Mouse (Mus musculus): ENCODE measurements around the gene Cfap77. TPM values are rescaled to one million over a fixed set of nuclear protein-coding genes. Genes with fewer than 3 reads are reported as not detected.
A peak's percentile ranks its signal among the peaks of the same experiment; 100 is the strongest.

Cfap77 gene
- total and polyA plus RNA-seq, 3 experiments, result 0.16 to 0.37 TPM; not detected in 1

DNA sequence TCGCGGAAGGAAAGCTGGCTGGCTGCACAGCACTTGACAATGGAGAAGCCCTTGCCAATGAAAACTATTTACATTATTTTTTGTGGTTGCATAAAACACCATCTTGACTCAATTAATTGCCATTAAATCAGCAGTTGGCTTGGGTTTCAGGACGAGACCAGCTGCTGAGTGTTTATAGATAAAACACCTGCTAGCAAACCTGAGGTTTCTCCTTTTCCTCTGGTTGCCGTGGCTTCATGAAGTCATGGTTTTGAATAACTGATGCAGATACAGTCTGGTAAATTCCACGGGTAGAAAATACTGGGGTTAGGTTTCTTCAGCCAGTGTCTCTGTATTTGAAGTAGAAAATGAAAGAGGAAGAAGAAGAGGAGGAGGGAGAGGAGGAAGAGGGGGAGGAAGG is 2.9 kb downstream of the Cfap77 start:
- DNase-seq, result no peak

DNA sequence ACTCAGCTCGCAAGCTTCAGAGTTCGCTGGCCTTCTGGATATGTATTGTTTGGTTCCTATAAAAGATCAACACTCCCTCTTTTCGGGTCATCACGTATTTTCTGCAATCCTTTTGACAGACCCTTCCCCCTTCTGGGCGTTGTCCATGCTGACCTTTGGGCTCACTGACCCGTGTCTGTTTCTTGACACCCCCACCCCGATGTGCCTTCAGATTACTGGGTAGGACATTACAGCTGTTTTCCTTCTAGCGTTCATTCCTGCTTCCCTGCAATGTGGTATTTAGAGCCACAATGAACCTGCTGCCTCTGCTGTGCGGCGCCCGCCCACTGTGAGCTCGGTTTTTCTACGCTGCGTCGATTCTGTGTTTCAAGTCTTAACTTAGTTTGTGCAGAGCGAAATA is 8.7 kb downstream of the Cfap77 start:
- no peak for DNase-seq

DNA sequence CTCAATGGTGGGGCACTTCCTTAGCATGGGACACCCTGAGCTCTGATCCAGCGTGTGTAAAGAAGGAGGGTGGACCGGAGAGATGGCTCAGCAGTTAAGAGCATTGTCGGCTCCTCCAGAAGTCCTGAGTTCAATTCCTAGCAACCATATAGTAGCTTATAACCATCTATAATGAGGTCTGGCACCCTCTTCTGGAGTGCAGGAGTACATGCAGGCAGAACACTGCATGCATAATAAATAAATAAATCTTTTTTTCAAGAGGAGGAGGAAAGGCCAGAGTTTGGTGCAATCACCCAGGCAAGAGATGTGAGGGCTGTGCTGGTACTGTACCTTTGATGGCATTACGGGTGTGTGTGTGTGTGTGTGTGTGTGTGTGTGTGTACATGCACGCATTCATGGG is 12.7 kb downstream of the Cfap77 start:
- no peak for DNase-seq

DNA sequence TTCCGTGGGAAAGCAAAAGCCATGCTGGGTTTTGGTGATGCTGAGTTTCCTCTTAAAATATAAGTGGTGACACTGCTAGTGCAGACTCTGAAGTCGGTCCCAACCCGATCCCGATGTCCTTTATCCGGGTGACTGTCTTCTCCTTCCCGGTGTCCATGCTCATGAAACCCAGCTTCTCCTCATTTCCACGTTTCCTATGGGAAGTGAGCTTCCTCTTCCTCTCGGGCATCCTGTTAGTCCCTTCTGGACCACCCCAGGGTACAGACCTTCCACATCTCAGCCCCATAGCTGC is 13.4 kb downstream of the Cfap77 start:
- DNase-seq, result no peak

DNA sequence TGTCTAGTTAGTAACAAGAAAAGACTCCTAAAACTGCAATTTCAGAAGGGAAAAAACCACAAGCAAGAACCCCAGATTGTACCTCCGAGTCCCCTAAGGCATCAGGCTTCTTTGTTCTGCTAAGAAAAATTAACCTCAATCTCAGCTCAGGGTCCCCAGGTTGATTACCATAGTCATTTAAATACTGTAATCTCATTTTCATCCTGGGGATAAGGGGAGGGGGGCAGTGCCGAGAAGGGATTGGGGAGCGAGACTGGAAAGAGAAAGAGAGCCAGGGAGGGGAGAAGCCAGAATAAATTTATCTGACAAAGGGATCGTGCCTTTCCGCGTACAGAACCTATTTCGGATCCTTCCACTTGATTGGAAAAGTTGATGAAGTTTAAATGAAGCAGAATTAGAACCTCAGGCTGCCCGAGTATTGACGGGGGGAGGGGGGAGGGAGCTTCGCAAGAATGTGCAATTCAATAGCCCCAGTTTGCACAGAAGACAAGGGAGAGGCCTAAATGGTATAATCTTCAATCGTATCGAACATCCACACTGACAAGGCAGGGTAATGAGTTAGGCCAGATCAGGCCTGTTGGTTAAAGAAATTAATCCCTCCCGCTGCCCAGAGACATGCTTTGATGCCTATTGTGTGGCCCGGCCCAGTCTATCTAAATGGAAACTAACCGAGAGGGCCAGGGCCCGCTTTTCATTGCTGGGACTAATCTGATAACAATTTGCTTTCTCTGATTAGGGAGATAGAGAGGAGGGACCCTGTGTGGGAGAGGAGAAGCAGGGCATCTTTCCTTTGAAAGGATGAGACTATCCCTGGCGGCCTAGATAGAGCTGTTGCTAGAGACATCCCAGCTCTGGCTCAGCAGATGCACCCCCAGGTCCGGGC is 14.0 kb downstream of the Cfap77 start:
- no peak for DNase-seq

DNA sequence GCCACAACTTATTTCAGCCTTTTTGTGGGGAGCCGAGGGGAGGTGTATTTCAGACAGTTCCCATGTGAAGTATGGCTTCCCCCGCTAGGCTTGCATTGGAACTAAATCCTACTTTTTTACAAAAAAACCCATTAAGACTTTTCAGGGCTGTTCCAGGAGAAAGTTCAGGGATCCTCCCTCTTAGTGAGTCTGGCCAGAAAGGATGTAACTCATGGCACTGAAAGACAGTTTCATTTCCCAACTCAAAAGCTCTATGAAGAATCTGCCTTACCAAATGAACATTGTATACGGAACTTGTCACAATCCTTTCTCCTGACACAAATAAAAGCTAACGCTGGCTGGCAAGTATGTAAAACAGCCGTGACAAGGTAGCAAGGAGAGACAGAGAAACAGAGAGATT is 15.1 kb downstream of the Cfap77 start:
- no peak for DNase-seq

DNA sequence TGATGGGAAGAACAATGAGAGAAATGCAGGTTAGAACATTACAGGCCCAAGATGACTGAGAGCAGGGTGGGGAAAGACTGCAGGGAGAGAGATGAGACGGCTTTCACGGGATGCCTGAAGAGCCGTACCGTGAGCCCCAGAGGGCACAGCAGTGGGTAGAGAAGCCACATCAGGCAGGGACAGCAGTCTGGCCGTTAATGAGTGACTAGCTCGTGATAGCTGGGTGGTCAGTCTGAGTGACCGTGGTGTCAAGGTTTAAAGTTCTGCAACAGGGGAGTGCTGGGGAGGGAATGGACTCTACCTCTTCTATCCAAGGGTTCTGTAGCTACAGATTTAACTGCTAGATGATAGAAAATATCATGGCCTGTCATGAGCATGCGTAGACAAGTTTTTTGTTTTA is 19.2 kb downstream of the Cfap77 start:
- DNase-seq, result no peak

DNA sequence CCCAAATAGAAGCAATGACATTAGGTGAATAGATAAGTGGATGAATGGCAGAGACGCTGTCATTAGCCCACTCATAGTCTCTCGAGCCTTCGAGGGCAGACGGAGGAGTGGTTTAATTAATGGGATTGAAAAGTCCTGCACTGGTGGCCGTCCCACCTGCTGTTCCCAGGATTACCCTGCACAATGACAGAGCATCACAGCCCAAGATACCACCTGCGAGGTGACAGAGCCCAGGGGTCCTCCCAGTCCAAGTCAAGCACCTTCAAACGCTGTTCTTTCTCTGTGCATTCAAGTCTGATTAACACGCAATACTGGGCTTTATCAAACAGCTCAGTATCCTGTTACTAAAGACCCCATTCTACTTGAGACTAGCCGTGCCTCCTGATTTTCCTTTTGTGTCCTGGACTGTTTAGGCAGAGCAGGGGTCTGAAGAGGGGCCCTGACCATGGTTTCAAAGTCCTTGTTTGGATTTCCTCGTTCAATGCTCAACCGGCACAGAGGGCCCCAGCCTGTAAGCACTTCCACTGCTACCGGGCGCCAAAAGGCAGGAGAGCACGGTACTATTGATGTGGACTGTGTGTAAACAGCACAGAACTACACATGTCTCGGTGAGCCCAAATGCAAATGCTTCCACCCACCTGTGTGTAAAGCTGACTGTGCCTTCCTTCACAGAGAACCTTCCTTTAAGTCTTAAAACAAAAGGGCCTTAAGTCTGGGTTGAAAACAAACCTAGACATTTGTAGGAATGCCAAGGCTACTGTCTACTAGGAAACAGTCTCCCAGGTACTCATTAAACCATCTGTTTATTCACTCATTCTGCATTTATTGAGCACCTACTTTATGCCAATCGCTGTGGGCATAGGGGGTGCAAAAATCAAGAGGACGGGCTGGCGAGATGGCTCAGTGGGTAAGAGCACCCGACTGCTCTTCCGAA is 20.1 kb downstream of the Cfap77 start:
- no peak for DNase-seq

DNA sequence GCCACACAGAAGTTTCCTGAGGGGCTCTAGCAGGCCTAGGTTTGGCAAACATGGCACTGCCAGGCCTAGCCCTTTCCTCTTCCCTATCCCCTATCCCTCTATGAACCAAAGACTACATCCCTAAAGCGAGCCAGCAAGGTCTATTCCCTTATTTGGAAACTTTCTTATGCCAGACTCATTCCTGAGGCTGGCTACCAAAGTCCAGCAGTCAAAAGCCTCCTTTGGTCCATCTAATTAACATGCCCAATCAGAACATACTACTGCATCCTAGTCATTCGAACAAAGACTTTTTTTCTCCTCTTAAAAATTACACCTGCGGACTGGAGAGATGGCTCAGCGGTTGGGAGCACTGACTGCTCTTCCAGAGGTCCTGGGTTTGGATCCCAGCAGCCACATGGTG is 22.9 kb downstream of the Cfap77 start:
- no peak for DNase-seq

DNA sequence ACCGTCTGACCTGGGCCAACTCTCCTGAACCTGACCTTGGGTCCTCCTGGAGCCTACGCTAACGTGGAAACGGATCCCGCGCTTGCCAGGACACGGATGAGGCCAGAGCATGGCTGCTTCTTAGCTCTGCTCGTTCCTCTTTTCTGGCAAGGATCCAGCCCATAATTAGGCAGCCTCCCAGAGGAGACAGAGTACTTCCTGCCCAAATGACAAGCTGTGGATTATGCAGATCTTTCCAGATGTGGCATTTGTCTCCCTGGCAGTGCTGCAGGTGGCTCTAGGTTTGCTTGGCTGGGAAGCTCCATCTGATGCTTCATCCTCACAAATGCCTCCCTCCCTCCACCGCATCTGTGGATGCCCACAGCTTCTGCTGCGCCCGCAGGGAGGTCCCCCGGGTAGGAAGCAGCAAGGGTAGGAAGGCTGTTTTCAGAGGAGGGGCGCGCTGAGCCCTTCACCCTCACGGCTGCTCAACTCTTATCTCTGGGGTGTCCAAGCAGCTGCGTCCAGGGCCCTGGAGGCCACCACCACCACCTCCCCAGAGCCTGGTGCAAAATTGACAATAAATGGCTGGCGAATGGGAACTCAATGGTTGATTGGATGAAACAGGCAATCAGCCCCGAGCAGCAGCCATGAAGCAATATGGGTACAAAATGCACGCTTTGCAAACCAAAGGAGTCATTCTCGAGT is 24.7 kb downstream of the Cfap77 start:
- DNase-seq, result no peak

DNA sequence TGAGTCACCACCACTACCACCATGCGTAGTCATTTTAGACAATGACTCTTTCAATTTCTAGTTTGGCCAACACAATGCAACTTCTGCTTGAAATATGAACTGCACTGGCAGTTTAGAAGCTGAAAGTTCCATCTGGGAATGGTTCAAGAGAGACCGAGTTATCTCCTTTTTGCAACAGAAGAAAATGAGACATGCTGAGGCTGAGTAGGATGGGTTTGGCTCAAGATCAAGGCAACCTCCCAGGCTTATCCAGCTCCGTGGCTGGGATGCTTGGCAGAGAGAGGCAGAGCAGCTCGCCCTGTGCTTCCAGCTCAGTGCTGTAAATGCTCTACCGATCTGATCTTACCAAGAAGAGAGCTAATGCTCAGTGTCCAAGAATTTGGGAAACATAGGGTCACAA is 29.6 kb downstream of the Cfap77 start:
- peak; percentile 70 for DNase-seq

DNA sequence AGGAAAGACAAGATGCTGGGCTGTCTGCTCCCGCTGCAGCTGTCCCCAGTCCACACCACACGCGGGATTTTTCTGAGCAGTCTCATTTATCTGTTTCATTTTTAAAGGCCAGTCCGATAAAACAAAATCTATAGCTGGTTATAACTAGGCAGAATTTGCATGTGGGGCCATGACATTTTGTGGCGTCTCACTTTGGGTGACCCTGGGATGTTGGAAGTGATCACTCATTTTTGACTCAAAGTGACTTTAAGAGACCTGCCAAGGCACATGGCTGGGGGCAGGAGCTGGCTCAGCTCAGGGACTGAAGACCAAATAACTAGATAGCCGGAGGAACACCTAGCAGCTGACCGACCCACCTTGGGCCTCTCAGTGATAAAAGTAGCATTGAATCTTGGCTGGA is 31.9 kb downstream of the Cfap77 start:
- peak; percentile 86 for DNase-seq

DNA sequence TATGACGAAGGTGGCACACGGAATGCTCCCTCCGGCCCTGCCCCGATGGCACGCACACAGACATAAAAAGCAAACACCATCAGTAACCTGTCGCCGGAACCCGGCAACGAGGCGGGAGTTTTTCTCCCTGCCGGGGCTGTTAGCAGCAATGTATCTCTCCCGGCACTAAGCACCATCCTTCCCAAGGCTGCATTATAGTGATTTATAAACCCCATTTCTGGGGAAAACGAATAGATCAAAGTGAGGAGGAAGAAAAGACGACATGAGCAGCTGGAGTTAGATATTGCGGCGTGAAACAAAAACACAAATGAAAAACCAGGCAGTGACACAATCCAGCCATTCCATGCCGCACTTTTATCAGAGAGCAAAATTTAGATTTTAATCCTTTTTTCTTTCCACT is 33.8 kb downstream of the Cfap77 start:
- peak; percentile 45 for DNase-seq

DNA sequence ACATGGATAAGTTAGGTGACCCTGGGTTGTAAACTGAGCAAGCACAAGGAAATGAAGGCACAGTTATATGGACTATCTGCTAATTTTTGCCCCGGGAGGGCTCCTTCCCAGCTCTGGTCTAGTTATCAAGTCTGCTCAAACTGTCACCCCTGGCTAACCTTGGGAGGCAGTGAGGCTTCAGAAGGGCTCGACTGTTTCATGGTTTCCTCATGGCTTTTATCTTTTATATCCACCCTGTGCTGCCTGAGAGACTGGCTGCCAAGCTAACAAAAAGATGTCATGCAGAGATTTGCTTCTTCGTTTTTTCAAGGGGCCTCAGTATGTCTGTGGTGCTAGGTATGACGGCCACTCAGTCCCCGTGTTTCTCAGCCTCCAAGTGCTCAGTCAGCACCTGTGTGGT is 36.2 kb downstream of the Cfap77 start:
- no peak for DNase-seq

DNA sequence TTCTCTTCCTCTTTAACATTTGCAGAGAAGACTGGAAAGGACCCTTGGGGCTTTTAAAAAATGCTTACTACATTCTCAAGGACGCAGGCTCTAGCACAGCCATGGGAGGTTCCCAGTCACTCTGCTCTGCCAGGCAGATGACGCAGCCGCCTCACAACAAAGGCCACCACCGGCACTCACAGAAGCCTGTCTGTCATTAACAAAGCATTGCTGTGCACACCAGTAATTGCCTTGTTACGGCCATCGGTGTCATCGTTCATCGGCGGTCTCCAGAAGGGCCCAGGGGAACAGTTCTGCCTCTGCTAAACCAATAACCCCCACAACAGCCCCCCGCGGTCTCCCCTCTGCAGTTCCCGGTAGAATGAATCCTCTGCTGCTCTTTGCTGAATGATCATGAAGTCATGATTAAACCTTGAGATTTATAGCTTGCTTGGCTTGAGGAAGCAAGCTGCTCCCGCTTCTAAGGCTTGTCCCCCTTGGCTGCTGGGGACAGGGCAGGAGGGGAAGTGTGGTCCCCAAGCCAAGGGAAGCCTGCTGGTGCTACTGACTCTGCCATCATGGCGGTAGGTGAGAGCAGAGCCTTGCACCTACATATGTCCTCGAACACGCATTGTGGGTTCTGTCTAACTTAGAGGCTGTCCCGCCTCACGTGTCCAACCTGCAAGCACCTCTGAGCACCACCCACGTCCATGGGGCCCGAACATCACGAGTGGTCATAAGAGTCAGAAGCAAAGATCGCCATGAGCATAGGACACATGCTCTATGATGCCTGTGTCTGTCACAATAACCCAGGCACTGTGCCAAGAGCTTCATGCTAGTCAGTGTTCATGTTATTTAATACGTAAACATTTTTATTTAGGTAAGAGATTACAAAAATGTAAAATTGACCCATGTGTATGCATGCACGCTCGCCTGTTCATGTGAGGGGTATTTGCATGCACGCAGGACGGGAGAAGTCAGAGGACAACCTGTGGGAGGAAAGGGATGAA is 38.0 kb downstream of the Cfap77 start:
- DNase-seq, result peak; percentile 86

DNA sequence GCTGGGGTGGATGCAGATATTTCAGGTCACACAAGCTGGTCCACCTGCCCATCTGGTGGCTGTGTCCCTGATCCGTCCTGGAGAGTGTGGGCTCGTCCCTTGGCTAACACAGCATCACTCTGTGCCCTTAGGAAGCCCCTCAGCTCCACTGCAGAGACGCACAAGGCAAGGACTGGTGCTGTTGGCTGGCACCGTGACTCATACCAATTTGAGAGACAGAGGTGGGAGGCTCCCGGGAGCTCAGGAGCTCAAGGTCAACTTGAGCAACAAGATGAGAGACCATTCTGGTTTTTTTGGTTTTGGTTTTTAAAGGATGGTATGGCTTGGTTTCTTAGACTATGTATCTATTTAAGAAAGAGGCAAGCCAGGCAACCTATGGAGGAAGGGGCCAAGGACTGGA is 42.3 kb downstream of the Cfap77 start:
- peak; percentile 53 for DNase-seq

DNA sequence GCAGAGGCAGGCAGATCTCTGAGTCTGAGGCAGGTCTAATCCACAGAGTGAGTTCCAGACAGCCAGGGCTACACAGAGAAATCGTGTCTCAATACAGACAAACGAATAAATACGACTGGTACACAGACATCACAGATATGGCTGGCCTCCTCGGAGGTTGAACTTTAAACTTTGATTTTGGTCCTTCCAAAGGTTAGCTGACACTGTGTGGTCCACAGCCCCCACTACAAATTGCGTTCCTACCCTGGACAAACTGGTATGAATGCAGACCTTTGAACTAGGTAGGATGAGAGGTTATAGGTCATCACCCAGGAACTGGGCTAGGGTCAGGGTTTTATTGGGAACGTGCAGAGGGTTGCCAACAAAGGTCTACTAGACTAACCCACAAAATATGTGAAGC is 47.2 kb downstream of the Cfap77 start:
- no peak for DNase-seq

DNA sequence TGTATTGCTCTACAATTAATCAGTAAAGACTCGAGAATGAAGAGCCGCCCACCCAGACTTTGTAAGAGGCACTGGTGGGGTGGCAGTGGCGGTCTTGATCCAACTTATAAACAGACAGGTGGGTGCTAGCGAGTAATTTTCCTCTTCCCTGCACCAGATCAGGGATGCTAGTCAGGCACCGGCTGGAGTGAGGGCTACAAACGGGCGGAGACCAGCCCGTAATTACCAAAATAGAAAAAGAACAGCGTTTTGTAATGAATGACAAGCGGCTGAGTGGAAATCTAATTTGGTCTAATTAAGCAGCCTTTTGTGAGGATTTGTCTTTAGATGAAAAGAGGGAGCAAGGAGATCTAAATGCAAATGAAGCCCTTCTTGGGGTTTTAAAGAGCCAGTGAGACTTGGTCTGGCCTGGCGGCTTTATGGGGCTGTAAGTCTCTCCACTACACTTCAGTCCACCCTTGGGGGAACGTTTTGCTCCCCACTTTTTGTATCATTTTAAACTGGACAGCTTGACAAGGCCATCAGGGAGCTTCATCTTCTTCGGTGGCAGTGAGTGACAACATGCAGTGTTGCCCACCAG is 48.3 kb downstream of the Cfap77 start:
- no peak for DNase-seq

DNA sequence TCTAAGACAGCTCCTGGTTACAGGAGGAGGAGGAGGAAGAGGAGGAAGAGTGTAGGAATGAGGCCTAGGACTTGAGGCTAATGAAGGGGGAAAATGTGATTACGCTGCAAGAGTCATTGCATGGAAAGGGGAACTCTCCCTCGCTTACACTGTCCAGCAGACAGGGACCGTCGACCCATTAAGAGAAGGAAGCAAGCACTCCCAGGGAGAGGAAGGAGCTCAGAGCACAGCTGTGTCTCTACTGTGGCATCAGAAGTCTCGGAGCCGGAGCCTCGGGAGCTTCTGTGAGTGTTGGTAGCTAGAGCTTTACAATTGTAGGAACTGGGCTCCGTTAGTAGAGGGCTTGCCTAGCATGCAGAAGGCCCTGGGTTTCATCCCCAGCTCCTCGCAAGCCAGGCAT is 50.8 kb downstream of the Cfap77 start:
- no peak for DNase-seq

DNA sequence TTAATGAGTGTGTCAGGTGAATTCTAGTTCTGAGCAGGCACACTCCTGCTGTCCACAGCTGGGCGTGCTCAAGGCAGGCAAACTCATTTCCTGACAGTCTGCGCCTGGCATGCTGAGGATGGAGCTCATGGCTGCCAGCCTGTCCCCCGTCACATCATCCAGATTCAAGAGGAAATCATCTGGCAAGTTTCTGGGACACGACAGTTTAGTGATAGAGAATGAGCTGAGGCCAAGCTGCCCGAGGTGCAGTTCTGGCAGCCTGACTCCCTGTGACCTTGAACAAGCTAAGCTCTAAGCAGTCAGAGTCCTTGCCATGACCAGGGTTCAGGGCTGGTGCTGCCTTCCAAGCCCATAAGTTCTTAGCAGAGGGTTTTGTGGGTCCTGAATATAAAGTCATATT is 56.6 kb downstream of the Cfap77 start:
- peak; percentile 42 for DNase-seq

DNA sequence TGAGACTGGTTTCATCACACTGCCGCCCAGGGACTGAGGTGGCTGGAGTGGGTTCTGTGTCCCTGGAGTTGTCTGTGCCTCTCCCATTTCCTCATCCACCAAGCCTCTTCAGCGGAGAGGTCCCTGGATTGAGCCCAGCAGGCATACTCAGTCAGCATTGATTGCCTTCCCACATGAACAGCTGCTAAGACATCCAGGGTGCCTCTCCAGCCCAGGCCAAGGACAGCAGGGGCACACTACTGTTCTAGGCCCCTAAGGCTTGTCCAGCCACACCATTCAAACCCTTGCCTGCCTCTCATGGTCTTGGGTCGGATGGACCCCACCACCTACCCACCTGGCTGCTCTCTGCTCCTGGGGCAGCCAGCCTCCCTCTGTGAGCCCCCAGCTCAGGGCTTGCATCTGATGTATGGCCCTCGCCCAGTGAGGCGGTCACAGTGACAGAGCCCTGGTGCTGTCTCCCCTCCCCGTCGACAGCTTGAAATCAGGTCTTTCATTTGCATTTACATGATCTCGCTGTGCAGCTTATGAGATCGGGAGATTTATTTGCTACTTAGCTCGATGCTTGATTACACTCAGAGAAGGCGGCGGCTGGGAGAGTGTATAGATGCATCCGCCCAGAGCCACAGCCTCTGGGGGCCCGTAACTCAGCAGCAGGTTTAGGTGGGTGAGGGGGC is 57.6 kb downstream of the Cfap77 start:
- DNase-seq, result no peak
